Mouse (Mus musculus): ENCODE results near the gene Btrc.
"Not testable (repeated sequence)": the region's sequence is repeated elsewhere in the genome, so short reads cannot be mapped to it uniquely, and the experiment has no call there.

Gene Btrc

DNA sequence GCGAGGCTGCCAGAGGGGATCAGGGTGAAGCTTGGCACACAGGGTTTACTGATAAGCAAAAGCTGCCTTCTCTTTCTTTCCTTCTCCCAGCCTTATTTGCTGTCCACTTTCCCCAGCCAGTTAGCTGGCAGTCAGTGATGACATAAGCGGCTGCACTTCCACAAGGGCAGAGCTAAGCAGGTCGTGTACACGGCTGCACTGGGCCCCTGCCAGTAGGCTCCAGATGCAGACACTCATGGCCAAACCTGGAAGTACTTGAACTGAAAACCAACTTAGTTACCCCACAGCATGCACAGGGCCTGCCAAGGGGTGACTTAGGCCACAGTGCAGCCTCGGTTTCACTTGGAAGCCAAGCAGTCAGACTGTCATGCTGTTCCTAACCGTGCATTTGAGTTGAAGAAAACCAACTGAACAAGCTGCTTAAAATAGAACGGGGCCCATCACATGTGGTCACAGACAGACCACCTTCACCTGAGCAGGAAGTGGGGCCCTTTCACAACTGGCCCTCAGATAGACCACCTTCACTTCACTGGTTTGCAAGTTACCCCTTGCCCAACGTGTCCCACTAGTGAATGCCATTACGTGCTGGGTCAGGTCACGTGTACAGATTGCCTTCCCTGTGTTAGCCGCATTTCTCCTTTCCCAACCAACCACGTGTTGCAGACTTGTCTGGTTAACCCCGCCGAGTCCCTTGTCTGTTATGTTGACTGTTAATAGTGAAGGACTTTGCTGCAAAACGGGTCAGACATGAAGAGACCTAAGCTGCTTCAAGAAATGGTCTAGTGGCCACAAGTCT is 166.9 kb downstream of the Btrc start:
- DNase-seq (ENCODE audit: low read depth, low spot score), result no peak

DNA sequence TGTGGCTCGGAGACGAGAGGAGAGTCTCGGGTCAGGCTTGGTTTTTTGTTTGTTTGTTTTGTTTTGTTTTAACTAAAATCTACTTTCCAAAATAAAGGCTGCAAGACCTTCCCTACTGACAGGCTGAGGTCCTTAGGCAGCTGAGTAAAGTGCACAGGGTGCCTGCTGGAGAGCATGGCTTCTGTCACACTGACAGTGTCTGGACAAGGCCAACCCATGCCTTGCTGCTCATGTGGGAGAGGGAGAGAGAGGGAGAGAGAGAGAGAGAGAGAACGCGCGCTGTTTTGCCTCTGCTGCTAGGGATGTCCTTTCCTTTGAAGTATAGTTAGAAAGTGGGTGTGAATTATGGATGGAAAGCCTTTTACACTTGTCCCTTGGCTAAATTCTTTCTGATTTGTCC is 168.0 kb downstream of the Btrc start:
- no peak for DNase-seq (ENCODE audit: low read depth, low spot score)

DNA sequence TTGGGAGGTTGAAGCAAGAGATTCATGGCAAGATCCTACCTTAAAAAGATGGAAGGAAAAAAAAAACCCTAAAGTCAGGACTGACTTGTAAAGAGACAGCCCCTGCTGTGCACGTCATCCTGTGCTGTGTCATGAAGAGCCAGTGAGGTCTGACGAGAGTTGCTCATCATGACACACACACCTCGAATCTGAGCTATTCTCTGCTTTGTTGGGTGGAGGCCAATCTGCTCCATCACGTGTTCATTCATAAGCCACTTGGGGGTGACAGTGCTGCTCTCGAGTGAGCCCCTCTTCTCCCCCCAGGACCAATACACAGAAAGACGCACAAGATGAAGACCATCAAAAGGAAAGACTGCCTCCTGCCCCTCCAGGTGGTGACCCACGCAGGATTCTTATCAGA is 170.1 kb downstream of the Btrc start:
- no peak for DNase-seq (ENCODE audit: low read depth, low spot score)

DNA sequence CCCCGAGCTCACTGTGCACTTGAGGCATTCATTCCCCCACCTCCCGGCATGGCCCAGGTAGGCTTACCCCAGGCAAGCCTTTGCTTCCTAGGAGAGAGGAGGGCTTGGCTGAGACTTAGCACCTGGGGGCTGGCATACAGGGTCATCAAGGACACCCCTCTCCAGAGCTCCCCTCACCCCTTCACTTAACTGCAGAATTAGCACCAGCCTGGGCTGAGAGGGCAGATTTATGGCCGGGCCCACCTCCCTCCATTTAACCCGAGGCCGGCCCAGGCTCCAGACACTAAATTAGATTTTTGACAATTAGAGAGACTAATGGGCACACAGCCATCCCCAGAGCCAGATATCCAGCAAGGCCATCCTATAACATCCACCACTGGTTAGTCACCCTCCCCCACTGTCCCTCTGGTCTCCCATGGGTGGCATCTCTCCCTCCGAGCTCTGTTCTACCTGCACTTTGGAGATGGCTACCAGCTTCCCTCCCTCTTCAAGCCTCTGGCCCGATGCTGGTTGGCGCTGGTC is 171.7 kb downstream of the Btrc start:
- DNase-seq (ENCODE audit: low read depth, low spot score), result no peak

DNA sequence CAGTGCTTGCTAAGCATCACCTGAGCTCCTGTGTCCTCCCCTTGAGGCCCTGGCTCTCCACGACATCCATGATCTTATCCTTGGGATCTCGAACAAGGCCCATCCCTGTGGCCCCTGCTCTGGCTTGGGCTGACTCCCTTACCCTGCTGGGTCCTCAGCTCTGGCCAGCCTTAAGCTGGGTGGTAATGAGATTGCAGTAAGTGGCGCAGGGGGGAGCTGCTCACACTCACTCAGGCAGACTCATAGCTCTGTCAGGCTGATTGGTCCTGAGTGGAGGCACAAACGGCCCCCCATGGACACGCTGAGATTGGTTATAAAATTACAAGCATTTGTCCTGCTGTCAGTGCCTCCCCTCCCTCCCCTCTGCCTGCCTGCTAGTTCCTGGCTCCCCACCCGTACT is 172.4 kb downstream of the Btrc start:
- DNase-seq (ENCODE audit: low read depth, low spot score), result no peak

DNA sequence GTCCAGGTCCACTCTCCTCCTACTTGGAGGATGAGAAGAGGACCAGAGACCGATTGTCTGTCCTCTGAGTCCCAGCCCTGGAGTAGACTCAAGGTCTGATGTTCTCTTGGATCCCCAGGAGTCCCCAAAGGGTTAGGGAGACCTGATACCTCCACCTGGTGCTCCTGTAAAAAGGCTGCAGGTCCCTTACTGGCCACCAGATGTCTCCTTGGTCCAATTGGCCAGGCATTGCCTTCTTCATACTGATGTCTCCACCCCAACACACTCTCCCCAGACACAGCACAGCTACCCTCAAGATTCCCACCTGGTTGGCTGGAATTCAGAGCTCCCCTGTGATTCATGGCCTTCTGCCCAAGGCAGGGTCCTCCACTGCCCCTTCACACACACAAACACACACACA is 174.0 kb downstream of the Btrc start:
- DNase-seq (ENCODE audit: low read depth, low spot score), result no peak

DNA sequence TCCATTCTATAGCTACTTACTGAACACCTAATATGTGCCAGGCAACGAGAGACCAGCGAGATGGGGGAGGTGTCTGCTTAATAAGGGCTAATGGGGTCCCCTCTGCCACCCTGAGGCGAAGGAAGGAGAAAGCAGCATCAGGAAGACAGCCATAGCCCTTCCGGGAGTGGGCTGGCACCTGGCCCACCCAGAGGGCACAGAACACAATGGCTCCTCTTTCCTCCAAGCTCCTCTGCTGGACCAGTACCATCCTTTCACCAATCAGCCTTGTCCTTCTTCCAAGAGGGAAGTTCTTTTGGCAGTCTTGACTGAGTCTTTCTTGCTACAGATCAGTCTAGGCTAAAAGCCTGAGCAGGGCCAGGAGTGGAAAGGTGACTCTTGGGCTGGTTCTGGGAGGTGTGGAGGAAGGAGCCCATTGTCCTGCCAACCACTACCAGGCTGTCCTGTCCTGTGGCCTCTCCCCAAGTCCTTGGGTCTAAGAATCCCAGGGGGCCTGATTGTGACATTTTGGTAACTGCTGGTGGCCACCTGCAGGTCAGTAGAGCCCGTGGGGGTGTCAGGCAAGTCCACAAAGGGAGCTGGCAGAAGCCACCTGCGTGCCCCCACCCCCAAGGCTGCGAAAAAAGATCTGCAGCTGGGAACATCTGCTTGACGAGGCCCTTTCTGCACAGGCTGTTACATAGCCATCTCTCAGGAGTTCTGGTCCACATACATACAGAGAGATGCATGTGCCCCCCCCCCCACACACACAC is 177.3 kb downstream of the Btrc start:
- no peak for DNase-seq (ENCODE audit: low read depth, low spot score)

DNA sequence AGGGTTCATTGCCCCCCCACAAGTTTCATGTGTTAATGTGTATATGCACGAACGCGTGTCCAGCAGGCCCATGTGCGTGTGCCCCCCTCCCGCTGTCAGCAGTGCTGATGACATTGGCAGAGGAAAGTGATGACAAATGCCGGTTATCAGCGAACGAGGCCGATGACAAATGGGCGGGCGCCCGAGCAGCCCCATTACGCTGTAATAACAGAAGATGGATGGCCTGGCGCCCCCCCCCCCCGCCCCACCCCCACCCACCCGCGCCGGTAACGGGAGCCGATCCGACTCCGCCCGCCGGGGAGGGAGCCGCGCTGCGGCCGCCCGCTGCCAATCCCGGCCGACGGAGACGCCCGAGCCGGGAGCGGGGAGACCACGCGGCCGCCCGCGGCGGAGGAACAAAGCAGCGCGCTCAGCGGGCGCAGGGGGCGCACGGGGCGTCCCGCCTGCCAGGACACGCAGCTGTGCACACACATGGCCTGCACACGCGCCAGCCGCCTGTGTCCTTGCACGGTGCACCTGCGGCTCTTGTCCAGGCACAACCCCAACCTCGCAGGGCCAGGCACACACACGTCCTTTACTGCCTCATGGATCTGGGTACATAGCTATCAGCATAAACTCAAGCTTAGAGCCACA is 178.0 kb downstream of the Btrc start:
- peak; percentile 79 for DNase-seq (ENCODE audit: low read depth, low spot score)

DNA sequence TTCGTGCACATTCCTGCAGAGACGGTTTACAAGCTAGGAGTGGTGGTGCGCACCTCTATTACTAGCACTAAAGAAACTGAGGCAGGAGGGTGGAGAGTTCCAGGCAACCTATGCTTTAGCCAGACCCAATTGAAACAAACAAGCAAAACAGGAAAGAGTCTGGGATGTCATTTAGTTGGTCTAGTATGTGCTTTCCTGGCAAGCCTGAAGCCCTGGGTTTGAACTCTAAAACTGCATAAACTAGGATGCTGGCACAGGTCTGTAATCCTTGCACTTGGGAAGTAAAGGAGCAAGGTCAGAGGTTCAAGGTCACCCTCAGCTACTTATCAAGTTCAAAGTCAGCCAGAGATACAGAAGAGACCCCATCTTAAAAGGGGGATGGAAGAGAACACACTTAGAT is 178.5 kb downstream of the Btrc start:
- no peak for DNase-seq (ENCODE audit: low read depth, low spot score)

DNA sequence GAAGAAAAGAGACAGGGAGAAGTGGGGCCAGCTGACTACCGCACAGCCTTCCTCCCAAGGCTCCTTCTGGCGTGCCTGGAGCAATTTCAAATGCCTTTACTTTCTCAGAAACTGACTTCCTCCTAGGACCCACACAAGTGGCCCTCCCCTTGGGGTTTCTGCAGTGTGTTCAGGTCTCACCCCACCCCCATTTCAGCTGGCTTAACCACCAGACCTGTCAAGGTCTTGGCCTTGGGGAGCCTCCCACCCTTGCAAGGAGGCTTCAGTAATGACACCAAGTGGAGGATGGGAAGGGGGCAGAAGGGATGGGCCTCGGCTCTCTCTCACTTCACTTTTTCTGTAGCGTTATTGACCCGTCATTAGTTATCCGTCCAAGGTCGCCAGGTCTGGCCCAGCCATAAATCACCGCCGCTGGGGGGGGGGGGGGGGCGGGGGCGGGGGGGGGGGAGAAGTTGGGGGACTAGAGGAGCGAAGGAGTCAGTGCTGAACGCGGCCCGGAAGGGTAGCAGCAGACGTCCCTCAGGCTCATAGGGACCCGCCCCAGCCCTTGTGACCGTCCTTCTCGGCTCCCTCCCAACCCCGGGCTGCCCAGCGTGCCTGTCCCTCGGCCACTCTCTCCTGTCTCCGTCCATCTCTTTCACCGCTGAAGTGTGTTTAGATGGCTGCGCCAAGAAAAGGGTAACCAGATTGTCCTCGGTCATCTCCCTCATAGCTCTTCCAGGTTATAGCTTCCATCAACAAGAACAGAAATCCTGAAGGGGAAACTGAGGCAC is 180.8 kb downstream of the Btrc start:
- DNase-seq (ENCODE audit: low read depth, low spot score), result no peak

DNA sequence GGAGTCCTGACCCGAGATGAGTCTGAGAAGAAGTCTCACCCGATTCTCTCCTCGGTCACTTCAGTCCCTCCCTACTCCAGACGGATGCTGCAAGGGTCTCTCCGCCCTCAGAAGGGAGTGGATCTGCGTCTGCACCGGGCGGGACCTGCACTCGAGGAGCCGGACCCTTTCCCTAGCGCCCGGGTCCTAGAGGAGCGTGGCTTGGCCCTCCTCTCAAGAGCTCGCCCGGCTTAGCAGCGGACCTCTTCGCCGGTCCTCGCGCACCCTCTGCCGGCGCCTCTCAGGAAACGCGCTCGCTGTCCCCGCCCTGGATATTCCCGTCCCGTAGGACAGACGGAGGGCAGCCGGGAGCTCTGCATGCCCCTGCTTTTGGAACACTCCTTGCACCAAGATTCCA is 181.4 kb downstream of the Btrc start:
- DNase-seq (ENCODE audit: low read depth, low spot score), result peak; percentile 88

DNA sequence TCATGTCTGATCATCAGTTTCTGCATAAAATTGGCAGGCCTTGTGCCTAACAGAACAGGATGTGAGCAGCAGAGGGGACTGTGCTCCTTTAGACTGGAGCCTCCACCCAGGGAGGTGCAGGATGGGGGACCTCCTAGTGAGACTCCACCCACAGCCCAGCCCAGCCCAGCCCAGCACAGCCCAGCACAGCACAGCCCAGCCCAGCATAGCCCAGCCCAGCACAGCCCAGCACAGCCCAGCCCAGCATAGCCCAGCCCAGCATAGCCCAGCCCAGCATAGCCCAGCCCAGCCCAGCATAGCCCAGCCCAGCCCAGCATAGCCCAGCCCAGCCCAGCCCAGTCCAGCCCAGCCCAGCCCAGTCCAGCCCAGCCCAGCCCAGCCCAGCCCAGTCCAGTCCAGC is 184.7 kb downstream of the Btrc start:
- not testable (repeated sequence) for DNase-seq (ENCODE audit: low read depth, low spot score)

DNA sequence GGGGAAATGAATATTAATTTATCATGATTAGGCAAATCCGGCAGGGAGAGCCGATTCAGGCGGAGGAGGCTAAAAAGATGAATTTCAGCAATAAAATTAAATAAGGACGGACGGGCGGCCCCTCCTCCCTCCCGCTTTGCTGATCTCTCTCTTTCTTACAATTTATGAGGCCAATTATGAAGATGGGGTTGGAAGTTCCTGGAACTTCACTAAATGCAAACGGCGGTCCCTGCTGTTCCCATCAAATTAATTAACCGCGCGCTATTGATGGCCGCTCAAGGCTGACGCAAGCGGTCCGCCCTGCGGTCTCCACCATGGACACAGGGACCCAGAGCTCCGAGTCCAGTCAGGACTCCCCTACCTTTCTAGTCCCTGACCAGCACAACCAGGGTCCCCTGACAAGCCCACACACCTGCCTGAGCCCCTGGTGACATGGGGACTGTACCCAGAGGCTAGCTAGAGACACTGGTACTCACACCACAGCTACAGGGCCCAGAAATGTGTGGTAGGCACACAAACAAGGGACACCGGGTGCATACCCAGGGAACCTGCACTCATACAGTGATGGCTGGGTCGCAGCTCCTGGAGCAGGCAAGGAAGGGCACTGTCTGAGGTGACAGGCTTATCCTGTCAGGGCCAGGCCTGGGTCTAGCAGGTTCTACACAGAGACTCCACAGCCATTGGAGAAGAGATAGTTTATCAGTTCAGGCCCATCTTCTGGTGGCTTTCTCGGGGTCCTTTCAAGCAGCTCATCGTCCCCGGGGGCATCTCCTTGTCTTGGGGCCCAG is 185.8 kb downstream of the Btrc start:
- no peak for DNase-seq (ENCODE audit: low read depth, low spot score)

DNA sequence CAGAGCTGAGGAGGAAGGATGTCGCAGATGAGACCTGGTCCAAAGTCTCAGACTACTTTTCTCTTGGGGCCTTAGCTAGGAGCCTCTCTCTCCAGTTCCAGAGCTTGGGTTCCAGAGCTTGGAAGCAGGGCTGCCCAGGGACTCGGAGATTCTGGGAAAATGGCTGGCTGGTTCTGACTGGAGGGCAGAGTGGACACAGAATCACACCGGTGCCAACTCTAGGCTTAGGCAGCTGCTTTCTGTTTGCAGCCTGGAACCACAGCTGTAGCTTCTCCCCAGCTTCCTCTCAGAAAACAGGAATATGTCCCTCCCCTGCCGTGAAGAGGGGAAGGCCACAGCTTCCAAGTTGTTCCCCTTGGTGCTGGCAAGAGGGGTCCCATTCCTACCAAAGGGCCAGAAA is 186.4 kb downstream of the Btrc start:
- DNase-seq (ENCODE audit: low read depth, low spot score), result no peak

DNA sequence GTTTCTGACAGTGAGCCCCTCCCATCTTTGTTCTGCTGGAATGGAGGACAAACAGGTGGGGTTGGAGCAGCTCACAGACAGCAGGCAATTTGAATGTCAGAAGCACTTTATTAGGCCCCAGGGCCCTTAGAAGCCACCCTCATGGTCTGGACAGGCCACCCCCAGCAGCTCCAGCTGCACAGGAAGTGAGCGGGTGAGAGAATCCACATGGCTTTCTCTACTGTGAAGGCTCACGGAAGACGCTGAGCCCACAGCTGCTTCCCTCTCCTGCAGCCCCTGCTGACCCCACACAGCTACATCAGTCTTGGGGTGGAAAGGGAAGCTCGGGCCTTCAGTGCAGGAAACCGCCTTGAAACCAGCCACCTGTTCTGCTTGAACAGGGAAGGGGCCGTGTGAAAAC is 188.7 kb downstream of the Btrc start:
- no peak for DNase-seq (ENCODE audit: low read depth, low spot score)

DNA sequence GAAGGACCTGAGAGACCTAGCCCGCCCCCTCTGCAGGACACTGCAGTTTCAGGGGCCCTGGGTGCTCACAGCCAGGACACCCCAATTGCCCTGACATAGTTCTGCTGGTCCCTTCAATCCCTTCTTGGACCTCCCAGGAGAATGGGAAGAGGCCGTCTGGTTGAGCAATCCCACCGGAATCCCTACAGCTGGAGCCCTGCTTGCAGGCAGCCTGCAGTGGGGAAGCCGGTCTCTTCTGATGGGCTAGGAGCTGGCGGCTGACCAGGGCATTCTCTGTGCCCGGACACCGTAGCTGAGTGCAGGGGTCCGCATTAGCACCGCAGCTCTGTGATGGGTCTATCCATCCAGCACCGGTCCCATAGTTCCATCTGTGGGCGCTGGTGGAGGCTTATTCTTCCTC is 190.6 kb downstream of the Btrc start:
- DNase-seq (ENCODE audit: low read depth, low spot score), result no peak

DNA sequence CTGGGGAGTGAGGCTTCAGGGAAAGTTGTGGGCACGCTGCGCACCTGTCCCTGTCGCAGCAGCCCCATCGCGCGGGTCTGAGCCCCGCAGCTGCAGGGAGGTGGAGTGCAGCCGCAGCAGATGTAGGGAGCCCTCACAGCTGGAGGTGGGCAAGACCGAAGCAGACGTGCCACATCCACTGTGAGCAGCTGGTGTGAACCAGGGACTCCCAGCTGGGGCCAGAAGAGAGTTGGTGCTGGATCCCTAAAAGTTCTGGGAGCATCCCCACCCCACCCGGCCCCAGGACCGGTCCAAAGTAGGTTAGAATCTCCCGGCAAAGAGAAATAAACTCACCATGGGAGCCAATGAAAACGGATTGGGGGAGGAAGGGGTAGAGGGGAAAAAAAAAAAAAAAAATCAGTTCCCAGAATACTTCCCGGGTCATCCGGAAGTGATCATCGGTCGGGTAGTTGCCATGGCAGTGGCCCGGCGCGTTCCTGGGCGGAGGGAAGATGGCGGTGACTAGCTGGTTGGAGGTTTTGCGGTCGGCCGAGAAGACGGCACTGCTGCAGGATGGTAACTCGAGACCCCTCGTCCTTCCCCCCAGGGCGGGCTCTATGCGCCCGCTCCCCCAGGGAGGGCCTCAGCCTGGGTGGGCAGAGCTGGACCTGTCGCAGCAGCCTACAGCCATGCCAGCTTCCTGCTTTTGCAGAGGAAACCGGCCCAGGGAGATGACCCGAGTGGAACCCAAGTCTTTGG is 196.8 kb downstream of the Btrc start, which contains the start of the genes Poll and Gm17018:
Gene Poll (minus strand): TSS at position 379 of the 738 bp plus-strand sequence.
Gene Gm17018 (plus strand): TSS at position 463 of the 738 bp plus-strand sequence.
- DNase-seq (ENCODE audit: low read depth, low spot score), result peak; percentile 85

DNA sequence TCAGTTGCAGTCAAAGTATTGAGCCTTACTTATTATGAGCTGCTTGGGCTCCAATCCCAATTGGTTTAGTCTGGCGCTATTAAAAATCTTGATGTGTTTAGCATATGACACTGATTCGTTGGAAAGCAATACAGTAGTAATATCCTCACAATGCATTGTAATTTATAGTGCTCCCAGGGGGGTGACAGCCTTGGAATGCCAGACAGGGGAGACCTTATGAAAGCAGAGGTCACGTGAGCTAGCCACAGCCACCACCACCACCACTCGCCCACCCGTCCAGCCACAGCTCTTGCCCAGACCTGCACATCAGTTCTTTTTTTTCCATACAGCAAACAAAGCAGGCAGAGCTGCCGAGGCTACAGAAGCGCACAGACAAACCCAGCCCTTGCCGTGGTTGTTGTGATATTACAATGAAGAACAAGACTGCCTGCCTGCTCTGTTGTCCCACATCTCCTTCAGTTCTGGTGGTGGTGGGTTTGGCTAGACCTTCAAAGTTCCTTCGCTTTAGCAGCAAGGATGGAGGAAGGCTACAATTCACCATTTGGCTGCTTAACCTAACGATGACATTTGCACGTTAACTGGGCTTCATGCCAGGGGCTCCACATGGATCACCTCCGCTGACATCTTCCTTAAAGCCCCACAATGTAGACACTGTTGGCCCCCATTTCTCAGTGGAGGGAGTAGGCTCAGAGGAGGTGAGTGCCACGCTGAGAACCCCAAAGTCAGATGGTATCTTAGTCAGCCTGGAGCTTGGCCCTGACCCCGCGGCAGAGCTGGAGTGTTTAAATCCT is 202.6 kb downstream of the Btrc start:
- DNase-seq (ENCODE audit: low read depth, low spot score), result no peak

DNA sequence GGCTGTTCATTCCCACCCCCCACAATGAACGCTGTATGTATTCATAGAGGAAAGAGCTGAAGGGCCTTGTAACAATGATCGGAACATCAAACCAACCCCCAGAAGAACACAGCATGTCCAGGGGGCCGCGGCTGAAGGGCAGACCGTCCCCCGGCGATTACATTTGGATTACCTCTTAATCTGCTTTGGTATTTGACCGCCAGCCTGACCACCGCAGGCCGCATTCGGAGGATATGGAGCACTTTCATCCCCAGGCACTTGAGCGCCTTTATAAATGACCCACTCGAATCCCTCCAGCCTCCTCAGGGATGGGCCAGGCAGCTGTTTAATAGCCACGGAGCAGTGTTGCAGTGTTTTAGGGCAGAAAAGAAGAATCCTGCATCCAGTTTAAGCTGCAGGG is 203.8 kb downstream of the Btrc start:
- no peak for DNase-seq (ENCODE audit: low read depth, low spot score)

Measured in mesoderm, embryonic 11.5 days (tissue).